Mouse (Mus musculus) c-Kit-positive CD71-negative TER-119-negative erythroid progenitor cells, embryonic 14.5 days (primary cell): Measurements from ENCODE around the gene Raly.
A peak's percentile ranks its signal among the peaks of the same experiment; 100 is the strongest.

ENCODE experiments used
- DNase-seq: peaks from one replicate; pipeline ENCODE4 v3.0.0-alpha.2; 2013; ENCODE audit warnings: low read depth

Gene Raly

GRCm38 (mm10) chr2:154790656-154791483 lies at the start of gene Raly, which contains the start of gene a:
Gene Raly (plus strand): TSS chr2:154791096.
Gene a (plus strand): TSS chr2:154791402.
- DNase-seq: peak; percentile 93

GRCm38 (mm10) chr2:154742911-154743819 lies 47.7 kb upstream of the Raly start:
- DNase-seq: no peak

- no peak for DNase-seq
Observed at GRCm38 (mm10) chr2:154743915-154744314, 47.0 kb upstream of the Raly start.

GRCm38 (mm10) chr2:154748383-154748782 lies 42.5 kb upstream of the Raly start:
- DNase-seq: no peak

GRCm38 (mm10) chr2:154749046-154750036 lies 41.6 kb upstream of the Raly start:
- DNase-seq: no peak

GRCm38 (mm10) chr2:154751924-154752323 lies 39.0 kb upstream of the Raly start:
- no peak for DNase-seq

GRCm38 (mm10) chr2:154754068-154754560 lies 36.8 kb upstream of the Raly start:
- no peak for DNase-seq

GRCm38 (mm10) chr2:154755791-154756190 lies 35.1 kb upstream of the Raly start:
- no peak for DNase-seq

GRCm38 (mm10) chr2:154757691-154758090 lies 33.2 kb upstream of the Raly start:
- DNase-seq: no peak

GRCm38 (mm10) chr2:154758454-154758853 lies 32.4 kb upstream of the Raly start:
- DNase-seq: no peak

- DNase-seq: no peak
Observed at GRCm38 (mm10) chr2:154763226-154763625, 27.7 kb upstream of the Raly start.

GRCm38 (mm10) chr2:154764828-154765497 lies 25.9 kb upstream of the Raly start:
- DNase-seq: no peak

GRCm38 (mm10) chr2:154765554-154766008 lies 25.3 kb upstream of the Raly start:
- no peak for DNase-seq

- no peak for DNase-seq
Observed at GRCm38 (mm10) chr2:154767051-154767450, 23.8 kb upstream of the Raly start.

- DNase-seq: no peak
Observed at GRCm38 (mm10) chr2:154769930-154770329, 21.0 kb upstream of the Raly start, which contains the start of gene Gm14214. Gene Gm14214 (minus strand): TSS chr2:154770030.

- no peak for DNase-seq
Observed at GRCm38 (mm10) chr2:154771604-154772003, 19.3 kb upstream of the Raly start.

- no peak for DNase-seq
Observed at GRCm38 (mm10) chr2:154774032-154774431, 16.9 kb upstream of the Raly start.

GRCm38 (mm10) chr2:154776496-154776895 lies 14.4 kb upstream of the Raly start:
- no peak for DNase-seq

GRCm38 (mm10) chr2:154779648-154780047 lies 11.2 kb upstream of the Raly start:
- DNase-seq: no peak

- DNase-seq: no peak
Observed at GRCm38 (mm10) chr2:154782361-154782760, 8.5 kb upstream of the Raly start.
